Mouse (Mus musculus) mesoderm, embryonic 11.5 days (tissue): ENCODE results near the gene Ldhc.

Experiments used
- DNase-seq: peaks from one replicate; pipeline ENCODE4 v3.0.0-alpha.2; 2012; ENCODE audit warnings: low read depth, low spot score

Ldhc gene

GRCm38 (mm10) chr7:46916376-46916775 is 55.4 kb downstream of the Ldhc start:
- DNase-seq = no peak

GRCm38 (mm10) chr7:46918678-46919371 is 57.8 kb downstream of the Ldhc start:
- no peak for DNase-seq

- DNase-seq = peak; percentile 91
Measured at GRCm38 (mm10) chr7:46919551-46920176, 58.7 kb downstream of the Ldhc start, which contains the start of gene Tsg101. TSS of gene Tsg101 (minus strand) at chr7:46919969.

GRCm38 (mm10) chr7:46922075-46922474 is 61.1 kb downstream of the Ldhc start:
- DNase-seq = no peak
